Mouse (Mus musculus): ENCODE results near the gene Steap1.

The Steap1 gene

GRCm38 (mm10) chr5:5686973-5687372 is 62.2 kb downstream of the Steap1 start:
- DNase-seq = no peak

Data from cerebellum, adult 9-11 months (tissue).